Mouse (Mus musculus): ENCODE data around the gene Tial1. TPM values are rescaled to one million over a fixed set of nuclear protein-coding genes. Genes with fewer than 3 reads are reported as not detected.

The Tial1 gene
- total and polyA plus RNA-seq, 2 experiments from 2014 or later: 10.8 to 59.5 TPM

GRCm38 (mm10) chr7:128408265-128408664 lies 53.3 kb downstream of the Tial1 start:
- Histone ChIP-seq H3K9me3 (replicated peaks; ENCODE audit: control insufficient read depth, low read length) (no peaks in the 10 kb centered on the region), H3K4me2 (ENCODE audit: low read depth, low read length) (no peak overlapping the region), H3K9ac (replicated peaks; ENCODE audit: low read depth, low read length) (no peak overlapping the region), H3K27ac (ENCODE audit: low read depth) (no peak overlapping the region), H3K36me3 (replicated peaks; ENCODE audit: control insufficient read depth, insufficient read depth, low read length) (no peaks in the 10 kb centered on the region), H3K4me3 (ENCODE audit: low read depth, low read length) (no peak overlapping the region), H3K27me3 (ENCODE audit: control insufficient read depth, insufficient read depth, low read length) (no peaks in the 10 kb centered on the region), H3K4me1 (ENCODE audit: control insufficient read depth, insufficient read depth) (no peaks in the 10 kb centered on the region)
- DNase-seq (ENCODE audit: low spot score) (no peak), ATAC-seq (ENCODE audit: insufficient read depth, low read depth) (no peak)
- WGBS: 91% methylated on average over 5 of the region's 5 CpGs
- TF ChIP-seq EP300 (IDR thresholded peaks at IDR 0.05; ENCODE audit: low read depth) (no peak), CTCF (IDR thresholded peaks at IDR 0.05; ENCODE audit: low read depth) (no peak)

GRCm38 (mm10) chr7:128403988-128404387 lies 57.5 kb downstream of the Tial1 start:
- H3K4me1 ChIP-seq (ENCODE audit: control insufficient read depth, insufficient read depth): no peaks in the 10 kb centered on the region
- H3K27me3 ChIP-seq (ENCODE audit: control insufficient read depth, insufficient read depth, low read length): no peaks in the 10 kb centered on the region
- no peak for ATAC-seq (ENCODE audit: insufficient read depth, low read depth)
- no peak overlapping the region for H3K4me2 ChIP-seq (ENCODE audit: low read depth, low read length)
- 66% methylated on average over 6 of the region's 6 CpGs for WGBS
- no peaks in the 10 kb centered on the region for H3K9me3 ChIP-seq (replicated peaks; ENCODE audit: control insufficient read depth, low read length)
- H3K36me3 ChIP-seq (replicated peaks; ENCODE audit: control insufficient read depth, insufficient read depth, low read length): no peaks in the 10 kb centered on the region
- H3K27ac ChIP-seq (ENCODE audit: low read depth): no peak overlapping the region
- no peak overlapping the region for H3K4me3 ChIP-seq (ENCODE audit: low read depth, low read length)
- TF ChIP-seq CTCF (IDR thresholded peaks at IDR 0.05; ENCODE audit: low read depth) (no peak), EP300 (IDR thresholded peaks at IDR 0.05; ENCODE audit: low read depth) (no peak)
- no peak overlapping the region for H3K9ac ChIP-seq (replicated peaks; ENCODE audit: low read depth, low read length)
- no peak for DNase-seq (ENCODE audit: low spot score)

- Histone ChIP-seq H3K27me3 (ENCODE audit: control insufficient read depth, insufficient read depth, low read length) (no peaks in the 10 kb centered on the region), H3K4me1 (ENCODE audit: control insufficient read depth, insufficient read depth) (no peaks in the 10 kb centered on the region), H3K4me3 (ENCODE audit: low read depth, low read length) (no peak overlapping the region), H3K4me2 (ENCODE audit: low read depth, low read length) (no peak overlapping the region), H3K9me3 (replicated peaks; ENCODE audit: control insufficient read depth, low read length) (no peaks in the 10 kb centered on the region), H3K36me3 (replicated peaks; ENCODE audit: control insufficient read depth, insufficient read depth, low read length) (no peaks in the 10 kb centered on the region), H3K9ac (replicated peaks; ENCODE audit: low read depth, low read length) (no peak overlapping the region), H3K27ac (ENCODE audit: low read depth) (no peak overlapping the region)
- no peak for TF ChIP-seq EP300 (IDR thresholded peaks at IDR 0.05; ENCODE audit: low read depth)
- TF ChIP-seq CTCF (IDR thresholded peaks at IDR 0.05; ENCODE audit: low read depth): no peak
- DNase-seq (ENCODE audit: low spot score) (no peak), ATAC-seq (ENCODE audit: insufficient read depth, low read depth) (no peak)
- 63% methylated on average over 6 of the region's 6 CpGs for WGBS
These were observed 57.9 kb downstream of the Tial1 start for GRCm38 (mm10) chr7:128403586-128403985.

GRCm38 (mm10) chr7:128403128-128403527 lies 58.4 kb downstream of the Tial1 start:
- no peak overlapping the region for H3K9ac ChIP-seq (replicated peaks; ENCODE audit: low read depth, low read length)
- H3K36me3 ChIP-seq (replicated peaks; ENCODE audit: control insufficient read depth, insufficient read depth, low read length): no peaks in the 10 kb centered on the region
- TF ChIP-seq CTCF (IDR thresholded peaks at IDR 0.05; ENCODE audit: low read depth): no peak
- TF ChIP-seq EP300 (IDR thresholded peaks at IDR 0.05; ENCODE audit: low read depth): no peak
- H3K9me3 ChIP-seq (replicated peaks; ENCODE audit: control insufficient read depth, low read length): no peaks in the 10 kb centered on the region
- ATAC-seq (ENCODE audit: insufficient read depth, low read depth) (no peak), DNase-seq (ENCODE audit: low spot score) (no peak)
- WGBS: 67% methylated on average over 10 of the region's 10 CpGs
- H3K27ac ChIP-seq (ENCODE audit: low read depth): no peak overlapping the region
- H3K4me1 ChIP-seq (ENCODE audit: control insufficient read depth, insufficient read depth): no peaks in the 10 kb centered on the region
- no peak overlapping the region for H3K4me2 ChIP-seq (ENCODE audit: low read depth, low read length)
- no peaks in the 10 kb centered on the region for H3K27me3 ChIP-seq (ENCODE audit: control insufficient read depth, insufficient read depth, low read length)
- H3K4me3 ChIP-seq (ENCODE audit: low read depth, low read length): no peak overlapping the region

GRCm38 (mm10) chr7:128402577-128402976 lies 58.9 kb downstream of the Tial1 start:
- Histone ChIP-seq H3K27ac (ENCODE audit: low read depth) (no peak overlapping the region), H3K4me3 (ENCODE audit: low read depth, low read length) (no peak overlapping the region), H3K4me1 (ENCODE audit: control insufficient read depth, insufficient read depth) (no peaks in the 10 kb centered on the region), H3K9me3 (replicated peaks; ENCODE audit: control insufficient read depth, low read length) (no peaks in the 10 kb centered on the region), H3K27me3 (ENCODE audit: control insufficient read depth, insufficient read depth, low read length) (no peaks in the 10 kb centered on the region), H3K4me2 (ENCODE audit: low read depth, low read length) (no peak overlapping the region), H3K36me3 (replicated peaks; ENCODE audit: control insufficient read depth, insufficient read depth, low read length) (no peaks in the 10 kb centered on the region), H3K9ac (replicated peaks; ENCODE audit: low read depth, low read length) (no peak overlapping the region)
- ATAC-seq (ENCODE audit: insufficient read depth, low read depth) (no peak), DNase-seq (ENCODE audit: low spot score) (no peak)
- TF ChIP-seq CTCF (IDR thresholded peaks at IDR 0.05; ENCODE audit: low read depth): no peak
- no peak for TF ChIP-seq EP300 (IDR thresholded peaks at IDR 0.05; ENCODE audit: low read depth)
- WGBS: 82% methylated on average over 8 of the region's 8 CpGs

GRCm38 (mm10) chr7:128398664-128399063 lies 62.9 kb downstream of the Tial1 start:
- DNase-seq (ENCODE audit: low spot score) (no peak), ATAC-seq (ENCODE audit: insufficient read depth, low read depth) (no peak)
- Histone ChIP-seq H3K4me3 (ENCODE audit: low read depth, low read length) (no peak overlapping the region), H3K9ac (replicated peaks; ENCODE audit: low read depth, low read length) (no peak overlapping the region), H3K4me2 (ENCODE audit: low read depth, low read length) (no peak overlapping the region), H3K4me1 (ENCODE audit: control insufficient read depth, insufficient read depth) (no peaks in the 10 kb centered on the region), H3K36me3 (replicated peaks; ENCODE audit: control insufficient read depth, insufficient read depth, low read length) (no peaks in the 10 kb centered on the region), H3K27ac (ENCODE audit: low read depth) (no peak overlapping the region), H3K27me3 (ENCODE audit: control insufficient read depth, insufficient read depth, low read length) (no peaks in the 10 kb centered on the region), H3K9me3 (replicated peaks; ENCODE audit: control insufficient read depth, low read length) (no peaks in the 10 kb centered on the region)
- TF ChIP-seq CTCF (IDR thresholded peaks at IDR 0.05; ENCODE audit: low read depth) (no peak), EP300 (IDR thresholded peaks at IDR 0.05; ENCODE audit: low read depth) (no peak)
- 62% methylated on average over 4 of the region's 4 CpGs for WGBS
